9 mouse cellular contexts compared by ENCODE assay signal in the genomic region with DNA sequence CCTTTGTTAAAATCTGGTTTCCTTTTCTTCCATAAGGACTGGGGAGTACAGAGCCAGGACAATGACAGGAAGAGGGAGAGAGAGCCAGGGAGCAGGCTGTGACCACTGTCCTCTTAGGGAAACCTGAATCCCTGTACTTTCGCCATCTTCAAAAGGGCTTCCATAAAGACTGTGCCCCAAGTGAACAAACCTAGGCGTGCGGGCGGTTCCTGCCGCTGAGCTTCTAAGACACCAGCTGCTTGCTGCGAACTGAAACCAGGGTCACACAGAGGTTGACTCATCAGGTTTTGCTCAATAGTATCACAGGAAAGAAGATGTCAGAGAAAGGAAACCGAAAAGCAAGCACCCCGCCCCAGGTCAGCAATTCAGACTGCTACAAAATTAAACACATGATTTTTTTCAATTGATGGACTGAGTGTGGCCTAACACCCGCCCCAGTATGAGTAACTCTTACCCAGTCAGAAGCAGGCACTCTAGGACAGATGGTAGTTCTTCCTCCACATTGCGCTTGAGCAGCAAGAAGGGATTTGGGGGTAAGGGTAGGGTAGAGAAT. TPM values are rescaled to one million over a fixed set of nuclear protein-coding genes. Genes with fewer than 3 reads are reported as not detected.
DNase-seq lines count a peak whose midpoint lies in the region; ATAC-seq and TF ChIP-seq lines count a peak whose summit lies in the region.
"Had no signal": no experiment of that assay in that cellular context is flagged by ENCODE, and none has a peak within 500 bp of the region (broad histone marks: within the 10 kb centered on the region; RNA-seq: fewer than 3 reads in every experiment).

No protein-coding gene starts in this region.

- H3K4me3 ChIP-seq in left cerebral cortex, adult 2 months = no peak overlapping the region
- no peak overlapping the region for H3K4me3 ChIP-seq in midbrain, embryonic 10.5 days
- H3K4me3 ChIP-seq: embryonic facial prominence, embryonic 13.5 days had no signal

- H3K9me3 ChIP-seq in midbrain, embryonic 10.5 days (replicated peaks) = no peaks in the 10 kb centered on the region
- H3K9me3 ChIP-seq: embryonic facial prominence, embryonic 13.5 days had no signal

- TF ChIP-seq CTCF in left cerebral cortex, adult 2 months (IDR thresholded peaks at IDR 0.05) = no peak

- intact Hi-C loops in left cerebral cortex, adult 2 months (cut with DNase I) = no loop called here

- H3K4me1 ChIP-seq in midbrain, embryonic 10.5 days = no peaks in the 10 kb centered on the region
- H3K4me1 ChIP-seq: embryonic facial prominence, embryonic 13.5 days had no signal

- ATAC-seq in frontal cortex, adult (ENCODE audit: low TSS enrichment) = no peak; the same call in 1 of the 2 replicates

- no peak overlapping the region for H3K27ac ChIP-seq in left cerebral cortex, adult 2 months
- no peak overlapping the region for H3K27ac ChIP-seq in midbrain, embryonic 10.5 days (replicated peaks)
- H3K27ac ChIP-seq: embryonic facial prominence, embryonic 13.5 days had no signal

- WGBS in midbrain, embryonic 10.5 days = 81% methylated on average over 10 of the region's 10 CpGs

- no peaks in the 10 kb centered on the region for H3K27me3 ChIP-seq in midbrain, embryonic 10.5 days (ENCODE audit: low read depth, poor library complexity, severe bottlenecking)
- H3K27me3 ChIP-seq: embryonic facial prominence, embryonic 13.5 days had no signal

- H3K36me3 ChIP-seq in midbrain, embryonic 10.5 days = no peaks in the 10 kb centered on the region
- H3K36me3 ChIP-seq: embryonic facial prominence, embryonic 13.5 days had no signal

- peak; percentile 20 for DNase-seq in R1 (ENCODE audit: low read depth, low spot score)
- DNase-seq in adrenal gland, postnatal 36 days = peak; percentile 57 to 63
- peak; percentile 16 for DNase-seq in kidney, adult 11 months
- DNase-seq in lung, postnatal 4 days = peak; percentile 43 to 55
- DNase-seq in testis, postnatal 14 days (ENCODE audit: low spot score) = no peak
- no peak for DNase-seq in left cerebral cortex, adult 2 months (ENCODE audit: extremely low spot score in 1 of 2, low spot score in 2 of 2)
- DNase-seq in midbrain, embryonic 10.5 days (ENCODE audit: low spot score) = no peak

RNA-seq across cellular contexts. Expression of gene Acod1, which starts 13.4 kb away (rescaled TPM):
- not detected for total RNA-seq in adrenal gland, postnatal 36 days (2021)
- total RNA-seq in left cerebral cortex, adult 2 months (2021) = not detected
- not detected in 2 replicates for polyA plus RNA-seq in midbrain, embryonic 10.5 days (2016; fragmentation: Nextera tagmentation; extraction: Ambion mirVana)
- polyA plus RNA-seq: embryonic facial prominence, embryonic 13.5 days had no signal

RNA-seq across cellular contexts. Expression of gene Cln5, which starts 36.7 kb away (rescaled TPM):
- total RNA-seq in adrenal gland, postnatal 36 days (2021) = 10 to 100 TPM; 25.1 to 34.5 TPM
- total RNA-seq in left cerebral cortex, adult 2 months (2021) = 10 to 100 TPM in 1 of 2 experiments, 1 to 10 TPM in 1; 7.7 to 11.6 TPM
- 25.7 and 29.7 TPM in 2 replicates for polyA plus RNA-seq in midbrain, embryonic 10.5 days (2016; fragmentation: Nextera tagmentation; extraction: Ambion mirVana)

RNA-seq across cellular contexts. Expression of gene Kctd12, which starts 50.9 kb away (rescaled TPM):
- total RNA-seq in adrenal gland, postnatal 36 days (2021) = 10 to 100 TPM; 32.5 to 43.8 TPM
- 10 to 100 TPM; 44.8 to 54.3 TPM for total RNA-seq in left cerebral cortex, adult 2 months (2021)
- 5.6 and 6.0 TPM in 2 replicates for polyA plus RNA-seq in midbrain, embryonic 10.5 days (2016; fragmentation: Nextera tagmentation; extraction: Ambion mirVana)

Comparison
In these comparisons a context has a peak if more than half of its experiments do, and no peak if none do; other contexts are left out.
1. DNase-seq: peak in R1 (single experiment), adrenal gland, postnatal 36 days (2 of 2), kidney, adult 11 months (single experiment) and lung, postnatal 4 days (2 of 2); none in testis, postnatal 14 days (single experiment), left cerebral cortex, adult 2 months (0 of 2) and midbrain, embryonic 10.5 days (single experiment).